Mouse (Mus musculus): ENCODE data around the gene Alkbh6. TPM values are rescaled to one million over a fixed set of nuclear protein-coding genes. Genes with fewer than 3 reads are reported as not detected.

Gene Alkbh6
- polyA plus RNA-seq, 1 experiment = 28.7 TPM

DNA sequence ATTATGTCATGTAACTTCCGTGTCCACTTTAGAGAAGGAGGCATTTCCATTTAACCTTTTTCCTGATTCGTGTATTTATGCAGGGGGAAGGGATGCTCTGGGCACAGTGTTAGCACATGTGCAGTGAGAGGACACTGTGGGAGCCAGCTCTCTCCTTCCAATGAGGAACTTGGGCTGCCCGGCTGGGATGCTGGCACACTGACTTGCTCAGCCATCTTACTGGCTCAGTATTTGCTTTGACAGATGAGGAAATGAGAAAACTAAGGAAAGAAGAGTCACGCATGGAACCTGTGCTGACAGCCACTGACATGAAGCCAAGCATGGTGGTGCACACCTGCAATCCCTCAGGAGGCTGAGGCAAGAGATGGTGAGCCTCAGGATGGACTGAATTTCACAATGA, 38.9 kb upstream of the Alkbh6 start:
- Histone ChIP-seq H3K27me3 (ENCODE audit: control insufficient read depth, insufficient read depth, insufficient read length) (no peaks in the 10 kb centered on the region), H3ac (ENCODE audit: control insufficient read depth, insufficient read length, low read depth) (no peak overlapping the region), H3K36me3 (ENCODE audit: control insufficient read depth, insufficient read depth) (peaks cover 9% of the 10 kb centered on the region), H3K79me2 (ENCODE audit: control insufficient read depth, insufficient read depth) (no peaks in the 10 kb centered on the region), H3K79me3 (ENCODE audit: low read depth) (no peaks in the 10 kb centered on the region), H3K4me3 (ENCODE audit: insufficient read depth, poor library complexity, severe bottlenecking) (no peak overlapping the region)
- no peak for TF ChIP-seq FOSL1 (IDR thresholded peaks at IDR 0.05; ENCODE audit: insufficient read depth, low read length, poor library complexity, severe bottlenecking)
- TF ChIP-seq CEBPB (IDR thresholded peaks at IDR 0.05; ENCODE audit: low read depth) = no peak
- no peak for TF ChIP-seq MAX (IDR thresholded peaks at IDR 0.05)
- no peak for TF ChIP-seq CTCF (IDR thresholded peaks at IDR 0.05; ENCODE audit: control insufficient read depth, insufficient read depth, insufficient read length)
- TF ChIP-seq USF1 (IDR thresholded peaks at IDR 0.05; ENCODE audit: low read depth) = no peak
- no peak for TF ChIP-seq MYOG (IDR thresholded peaks at IDR 0.05; ENCODE audit: control insufficient read depth, extremely low read depth, insufficient read length)
- TF ChIP-seq MYOD1 (IDR thresholded peaks at IDR 0.05; ENCODE audit: control insufficient read depth, insufficient read length, low read depth) = no peak

DNA sequence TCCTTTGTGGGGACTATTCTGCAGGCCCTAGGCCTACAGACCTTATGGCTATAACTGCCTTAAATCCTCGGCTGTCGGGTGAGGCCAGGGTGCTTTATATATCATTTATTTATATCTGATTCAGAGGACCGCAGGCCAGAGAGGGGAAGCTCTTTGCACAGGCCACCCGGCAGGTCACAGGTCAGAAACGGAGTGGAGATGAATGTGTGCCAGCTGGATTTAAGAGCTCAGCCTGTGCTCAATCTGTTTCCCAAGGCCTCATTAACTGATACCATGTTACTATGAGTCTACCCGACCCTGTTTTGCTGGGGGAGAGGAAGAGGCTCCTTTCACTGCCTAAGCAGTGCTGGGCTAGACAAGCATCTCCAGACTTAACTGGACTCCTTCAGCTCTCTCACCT, 34.1 kb upstream of the Alkbh6 start:
- peaks cover 9% of the 10 kb centered on the region for H3K79me2 ChIP-seq (ENCODE audit: control insufficient read depth, insufficient read depth)
- no peaks in the 10 kb centered on the region for H3K79me3 ChIP-seq (ENCODE audit: low read depth)
- TF ChIP-seq USF1 (IDR thresholded peaks at IDR 0.05; ENCODE audit: low read depth) = no peak
- TF ChIP-seq MYOD1 (IDR thresholded peaks at IDR 0.05; ENCODE audit: control insufficient read depth, insufficient read length, low read depth) = no peak
- TF ChIP-seq MYOG (IDR thresholded peaks at IDR 0.05; ENCODE audit: control insufficient read depth, extremely low read depth, insufficient read length) = no peak
- TF ChIP-seq MAX (IDR thresholded peaks at IDR 0.05) = no peak
- TF ChIP-seq CTCF (IDR thresholded peaks at IDR 0.05; ENCODE audit: control insufficient read depth, insufficient read depth, insufficient read length) = no peak
- no peak for TF ChIP-seq FOSL1 (IDR thresholded peaks at IDR 0.05; ENCODE audit: insufficient read depth, low read length, poor library complexity, severe bottlenecking)
- TF ChIP-seq CEBPB (IDR thresholded peaks at IDR 0.05; ENCODE audit: low read depth) = no peak
- no peaks in the 10 kb centered on the region for H3K27me3 ChIP-seq (ENCODE audit: control insufficient read depth, insufficient read depth, insufficient read length)
- H3ac ChIP-seq (ENCODE audit: control insufficient read depth, insufficient read length, low read depth) = no peak overlapping the region
- H3K4me3 ChIP-seq (ENCODE audit: insufficient read depth, poor library complexity, severe bottlenecking) = no peak overlapping the region
- H3K36me3 ChIP-seq (ENCODE audit: control insufficient read depth, insufficient read depth) = no peaks in the 10 kb centered on the region

DNA sequence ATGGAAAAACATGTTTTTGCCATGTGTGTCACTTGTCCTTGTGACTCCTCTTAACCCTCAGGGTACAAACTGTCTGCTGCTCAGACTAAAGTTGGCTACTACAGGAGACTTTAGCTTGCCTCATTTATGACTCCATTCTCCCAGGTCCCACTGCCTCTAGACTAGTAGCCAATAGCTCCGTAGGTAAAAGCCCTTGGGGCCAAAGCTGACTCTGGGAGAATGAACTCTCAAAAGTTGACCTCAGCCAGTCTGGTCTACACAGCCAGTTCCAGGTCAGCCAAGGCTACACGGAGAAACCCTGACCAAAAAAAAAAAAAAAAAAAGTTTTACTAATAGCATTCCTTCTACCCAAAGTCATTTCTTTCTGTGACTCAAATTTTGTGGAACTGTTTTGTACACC, 29.6 kb upstream of the Alkbh6 start:
- Histone ChIP-seq H3K4me3 (ENCODE audit: insufficient read depth, poor library complexity, severe bottlenecking) (no peak overlapping the region), H3K79me2 (ENCODE audit: control insufficient read depth, insufficient read depth) (peaks cover 9% of the 10 kb centered on the region)

DNA sequence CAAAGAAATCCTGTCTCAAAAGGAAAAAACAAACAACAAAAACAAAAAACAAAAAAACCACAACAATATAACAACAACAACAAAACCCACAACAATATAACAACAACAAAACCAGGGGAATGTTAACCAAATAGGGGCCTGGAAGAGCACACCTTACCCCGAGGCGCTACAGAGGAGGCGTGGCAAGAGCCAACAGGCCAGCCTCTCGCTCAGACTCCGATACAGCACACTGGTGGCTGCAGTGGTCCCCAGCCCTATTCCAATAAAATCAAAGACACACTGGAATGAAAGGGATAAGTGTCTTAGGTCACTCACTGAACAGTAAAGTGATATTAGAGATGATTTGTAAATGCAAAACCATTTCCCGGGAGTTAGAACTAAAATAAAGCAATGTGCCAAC, 29.0 kb upstream of the Alkbh6 start:
- H3K79me3 ChIP-seq (ENCODE audit: low read depth) = no peaks in the 10 kb centered on the region
- TF ChIP-seq CTCF (IDR thresholded peaks at IDR 0.05; ENCODE audit: control insufficient read depth, insufficient read depth, insufficient read length) = no peak
- no peak for TF ChIP-seq FOSL1 (IDR thresholded peaks at IDR 0.05; ENCODE audit: insufficient read depth, low read length, poor library complexity, severe bottlenecking)
- TF ChIP-seq MYOG (IDR thresholded peaks at IDR 0.05; ENCODE audit: control insufficient read depth, extremely low read depth, insufficient read length) = no peak
- no peak for TF ChIP-seq CEBPB (IDR thresholded peaks at IDR 0.05; ENCODE audit: low read depth)
- H3ac ChIP-seq (ENCODE audit: control insufficient read depth, insufficient read length, low read depth) = peak overlapping the region; percentile 53

More for the DNA sequence above, 29.6 kb upstream of the Alkbh6 start:
- no peak overlapping the region for H3ac ChIP-seq (ENCODE audit: control insufficient read depth, insufficient read length, low read depth)
- H3K36me3 ChIP-seq (ENCODE audit: control insufficient read depth, insufficient read depth) = no peaks in the 10 kb centered on the region
- no peaks in the 10 kb centered on the region for H3K27me3 ChIP-seq (ENCODE audit: control insufficient read depth, insufficient read depth, insufficient read length)
- no peaks in the 10 kb centered on the region for H3K79me3 ChIP-seq (ENCODE audit: low read depth)
- TF ChIP-seq CTCF (IDR thresholded peaks at IDR 0.05; ENCODE audit: control insufficient read depth, insufficient read depth, insufficient read length) (no peak), FOSL1 (IDR thresholded peaks at IDR 0.05; ENCODE audit: insufficient read depth, low read length, poor library complexity, severe bottlenecking) (no peak), USF1 (IDR thresholded peaks at IDR 0.05; ENCODE audit: low read depth) (no peak), MYOD1 (IDR thresholded peaks at IDR 0.05; ENCODE audit: control insufficient read depth, insufficient read length, low read depth) (no peak), CEBPB (IDR thresholded peaks at IDR 0.05; ENCODE audit: low read depth) (no peak), MYOG (IDR thresholded peaks at IDR 0.05; ENCODE audit: control insufficient read depth, extremely low read depth, insufficient read length) (no peak), MAX (IDR thresholded peaks at IDR 0.05) (no peak)

DNA sequence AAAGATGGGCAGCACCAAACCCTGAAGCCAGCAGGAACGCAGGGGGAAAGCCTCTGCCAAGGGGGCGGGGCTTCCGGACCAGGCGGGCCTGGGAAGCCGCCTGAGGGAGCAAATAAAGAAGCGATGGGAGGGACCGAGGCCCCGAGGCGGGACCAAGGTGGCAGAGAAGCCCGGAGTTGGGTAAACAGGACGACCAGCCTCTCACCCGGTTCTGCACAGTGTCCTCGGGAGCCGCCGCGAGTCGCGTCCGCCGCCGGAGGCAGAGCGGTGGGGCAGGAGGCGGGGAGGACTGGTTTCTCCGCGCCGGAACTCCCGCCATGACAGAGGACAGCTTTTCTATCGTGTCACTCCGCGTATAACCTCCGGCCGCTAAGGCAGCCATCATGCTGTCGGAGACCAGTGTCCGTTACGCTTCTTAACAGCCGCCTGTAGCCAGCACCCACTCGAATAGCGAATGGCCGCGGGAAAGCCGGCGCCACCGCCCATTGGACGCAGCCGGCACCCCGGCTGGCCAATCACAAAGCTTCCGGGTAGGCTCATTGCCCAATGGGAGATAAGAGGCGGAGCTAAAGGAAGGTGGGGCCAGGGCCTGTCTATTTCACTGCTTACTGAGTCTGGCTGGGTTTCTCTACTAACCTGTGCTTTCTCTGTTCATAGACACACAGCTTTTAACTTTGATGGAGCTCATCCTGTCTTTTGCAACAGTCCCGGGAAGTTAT, 28.4 kb upstream of the Alkbh6 start, which contains the start of the genes Thap8 and Wdr62:
Gene Thap8, plus strand, starts transcription at position 144 of the 719 bp plus-strand sequence.
Gene Wdr62, minus strand, starts transcription at position 469 of the 719 bp plus-strand sequence.
- peaks cover 9% of the 10 kb centered on the region for H3K79me2 ChIP-seq (ENCODE audit: control insufficient read depth, insufficient read depth)
- peak within 1 kb of the TSS; percentile 96 for H3ac ChIP-seq (ENCODE audit: control insufficient read depth, insufficient read length, low read depth)
- H3K27me3 ChIP-seq (ENCODE audit: control insufficient read depth, insufficient read depth, insufficient read length) = no peaks in the 10 kb centered on the region
- peak within 1 kb of the TSS; percentile 49 for H3K4me3 ChIP-seq (ENCODE audit: insufficient read depth, poor library complexity, severe bottlenecking)
- no peaks in the 10 kb centered on the region for H3K36me3 ChIP-seq (ENCODE audit: control insufficient read depth, insufficient read depth)
- H3K79me3 ChIP-seq (ENCODE audit: low read depth) = no peaks in the 10 kb centered on the region
- TF ChIP-seq CEBPB (IDR thresholded peaks at IDR 0.05; ENCODE audit: low read depth) (no peak), MYOG (IDR thresholded peaks at IDR 0.05; ENCODE audit: control insufficient read depth, extremely low read depth, insufficient read length) (no peak), FOSL1 (IDR thresholded peaks at IDR 0.05; ENCODE audit: insufficient read depth, low read length, poor library complexity, severe bottlenecking) (no peak), MAX (IDR thresholded peaks at IDR 0.05) (no peak), USF1 (IDR thresholded peaks at IDR 0.05; ENCODE audit: low read depth) (no peak), CTCF (IDR thresholded peaks at IDR 0.05; ENCODE audit: control insufficient read depth, insufficient read depth, insufficient read length) (no peak), MYOD1 (IDR thresholded peaks at IDR 0.05; ENCODE audit: control insufficient read depth, insufficient read length, low read depth) (no peak)

More for the DNA sequence above, 29.0 kb upstream of the Alkbh6 start:
- peaks cover 9% of the 10 kb centered on the region for H3K79me2 ChIP-seq (ENCODE audit: control insufficient read depth, insufficient read depth)
- H3K27me3 ChIP-seq (ENCODE audit: control insufficient read depth, insufficient read depth, insufficient read length) = no peaks in the 10 kb centered on the region
- H3K4me3 ChIP-seq (ENCODE audit: insufficient read depth, poor library complexity, severe bottlenecking) = peak overlapping the region; percentile 49
- H3K36me3 ChIP-seq (ENCODE audit: control insufficient read depth, insufficient read depth) = no peaks in the 10 kb centered on the region
